Mouse (Mus musculus) neural tube, embryonic 13.5 days (tissue): ENCODE results near the gene Tmem183a. TPM values are rescaled to one million over a fixed set of nuclear protein-coding genes. Genes with fewer than 3 reads are reported as not detected.

Source experiments
- ATAC-seq: fragments of 200-750 bp; cut with Nextera tagmentation; 2 replicates; pipeline ENCODE4 v1.8.0; 2017; ENCODE audit warnings: low read depth, mild to moderate bottlenecking, moderate TSS enrichment, moderate library complexity
- H3K27ac ChIP-seq: fragments of 300-500 bp; sonication (generic); replicated peaks from 2 replicates; pipeline ENCODE4 v1.5.1; 2015; ENCODE audit warnings: moderate library complexity, mild to moderate bottlenecking, inconsistent platforms
- H3K27me3 ChIP-seq: fragments of 300-500 bp; sonication (generic); 2 replicates; pipeline ENCODE4 v1.6.1; 2015; ENCODE audit warnings: mild to moderate bottlenecking, inconsistent platforms
- H3K36me3 ChIP-seq: fragments of 300-500 bp; sonication (generic); 2 replicates; pipeline ENCODE4 v1.6.1; 2015; ENCODE audit warnings: mild to moderate bottlenecking, inconsistent platforms
- H3K4me1 ChIP-seq: fragments of 300-500 bp; sonication (generic); replicated peaks from 2 replicates; pipeline ENCODE4 v1.6.1; 2015; ENCODE audit warnings: inconsistent platforms
- H3K4me2 ChIP-seq: fragments of 300-500 bp; sonication (generic); 2 replicates; pipeline ENCODE4 v1.6.1; 2015; ENCODE audit warnings: inconsistent platforms, mild to moderate bottlenecking, moderate library complexity
- H3K4me3 ChIP-seq: fragments of 300-500 bp; sonication (generic); 2 replicates; pipeline ENCODE4 v1.5.1; 2015; ENCODE audit warnings: mild to moderate bottlenecking, inconsistent platforms
- H3K9ac ChIP-seq: fragments of 300-500 bp; sonication (generic); 2 replicates; pipeline ENCODE4 v1.6.1; 2015; ENCODE audit warnings: moderate library complexity, mild to moderate bottlenecking, inconsistent platforms
- H3K9me3 ChIP-seq: fragments of 300-500 bp; sonication (generic); 2 replicates; pipeline ENCODE4 v1.6.1; 2016; ENCODE audit warnings: inconsistent platforms
- WGBS: fragments of 180-500 bp; shearing (Covaris S2); methylation state at CpG from one replicate; pipeline ENCODE4 v1.1.7; 2015; 5-methylcytosine and 5-hydroxymethylcytosine counted together
- polyA plus RNA-seq: library from polyadenylated mRNA; unstranded; fragments of >200 nt; fragmentation: Nextera tagmentation; extraction: Ambion mirVana; gene quantifications from 2 replicates; pipeline ENCODE4 v1.2.1, GENCODE M21; 2015

The Tmem183a gene
- 105 and 117 TPM in 2 replicates for polyA plus RNA-seq

DNA sequence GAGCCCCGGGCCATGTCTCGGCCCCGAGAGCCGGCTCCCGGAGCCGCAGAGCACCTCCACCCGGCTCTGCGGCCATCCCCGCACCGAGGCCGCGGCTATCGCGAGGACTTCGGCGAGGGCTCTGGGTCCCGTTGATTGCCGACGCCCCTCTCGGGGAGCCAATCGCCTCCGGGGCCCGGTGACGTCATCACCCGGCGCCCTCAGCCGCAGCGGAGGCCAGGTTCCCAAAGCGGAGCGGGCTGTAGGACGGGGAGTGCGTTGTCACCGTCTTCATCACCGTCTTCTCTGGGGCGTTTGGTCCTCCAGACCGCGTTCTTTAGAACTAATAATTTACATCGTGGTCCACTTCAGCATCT lies at the start of gene Tmem183a:
TSS of gene Tmem183a (minus strand) at position 123 of the 356 bp plus-strand sequence.
- ATAC-seq: peak; percentile 97
- Histone ChIP-seq H3K4me1 (peaks cover 32% of the 10 kb centered on the region), H3K4me3 (peak within 1 kb of the TSS; percentile 92), H3K9me3 (no peaks in the 10 kb centered on the region), H3K4me2 (peak within 1 kb of the TSS; percentile 86), H3K27ac (peak within 1 kb of the TSS; percentile 87), H3K27me3 (no peaks in the 10 kb centered on the region; the same call in 1 of the 2 replicates), H3K9ac (peak within 1 kb of the TSS; percentile 93), H3K36me3 (peaks cover 27% of the 10 kb centered on the region)
- under 1% methylated on average over 38 of the region's 38 CpGs for WGBS

DNA sequence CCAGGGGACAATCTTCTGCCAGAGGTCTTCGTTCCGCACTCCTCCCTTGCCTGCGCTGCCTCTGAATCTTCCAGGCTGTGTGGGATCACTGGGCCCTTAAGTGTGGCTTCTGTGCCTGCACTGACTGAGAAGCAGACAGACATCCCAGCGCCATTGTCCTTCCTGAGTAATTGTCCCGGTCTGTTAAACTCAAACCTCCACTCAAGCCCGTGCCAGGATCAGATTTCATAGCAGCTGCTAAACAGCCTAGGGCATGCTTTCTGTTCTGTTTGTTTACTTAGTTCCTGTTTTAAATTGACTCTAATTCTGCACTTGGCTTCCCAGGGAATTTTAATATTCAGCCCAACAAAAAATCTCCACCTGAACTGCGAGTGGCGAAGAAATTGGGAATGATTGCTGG lies 46.3 kb upstream of the Tmem183a start:
- no peak overlapping the region for H3K27ac ChIP-seq
- WGBS: 70% methylated on average over 8 of the region's 8 CpGs
- H3K4me2 ChIP-seq: no peak overlapping the region
- peaks cover 33% of the 10 kb centered on the region for H3K36me3 ChIP-seq
- H3K9ac ChIP-seq: no peak overlapping the region
- no peaks in the 10 kb centered on the region for H3K27me3 ChIP-seq
- no peak overlapping the region for H3K4me3 ChIP-seq
- ATAC-seq: no peak
- no peaks in the 10 kb centered on the region for H3K9me3 ChIP-seq
- peaks cover 10% of the 10 kb centered on the region for H3K4me1 ChIP-seq

DNA sequence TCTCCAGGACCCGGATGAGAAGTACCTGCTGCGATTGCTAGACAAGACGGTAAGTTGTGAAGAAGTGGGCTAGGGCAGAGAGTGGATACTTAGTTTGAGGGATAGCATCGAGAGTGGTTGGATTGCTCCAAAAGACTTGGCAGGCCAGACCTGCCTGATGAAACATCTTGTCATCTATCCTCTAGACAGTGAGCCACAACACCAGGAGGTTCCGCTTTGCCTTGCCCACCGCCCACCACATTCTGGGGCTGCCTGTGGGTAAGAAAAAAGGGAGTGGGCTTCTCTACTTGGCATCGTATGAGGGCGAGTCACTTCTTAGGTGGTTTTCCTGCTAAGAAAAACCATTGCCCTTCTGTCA lies 44.6 kb upstream of the Tmem183a start:
- no peak; the same call in 1 of the 2 replicates for ATAC-seq
- Histone ChIP-seq H3K4me3 (peak overlapping the region; percentile 60), H3K9ac (peak overlapping the region; percentile 75), H3K4me2 (peak overlapping the region; percentile 72), H3K9me3 (no peaks in the 10 kb centered on the region), H3K27me3 (no peaks in the 10 kb centered on the region), H3K36me3 (peaks cover 31% of the 10 kb centered on the region), H3K4me1 (peaks cover 10% of the 10 kb centered on the region), H3K27ac (no peak overlapping the region)
- WGBS: 35% methylated on average over 8 of the region's 8 CpGs

DNA sequence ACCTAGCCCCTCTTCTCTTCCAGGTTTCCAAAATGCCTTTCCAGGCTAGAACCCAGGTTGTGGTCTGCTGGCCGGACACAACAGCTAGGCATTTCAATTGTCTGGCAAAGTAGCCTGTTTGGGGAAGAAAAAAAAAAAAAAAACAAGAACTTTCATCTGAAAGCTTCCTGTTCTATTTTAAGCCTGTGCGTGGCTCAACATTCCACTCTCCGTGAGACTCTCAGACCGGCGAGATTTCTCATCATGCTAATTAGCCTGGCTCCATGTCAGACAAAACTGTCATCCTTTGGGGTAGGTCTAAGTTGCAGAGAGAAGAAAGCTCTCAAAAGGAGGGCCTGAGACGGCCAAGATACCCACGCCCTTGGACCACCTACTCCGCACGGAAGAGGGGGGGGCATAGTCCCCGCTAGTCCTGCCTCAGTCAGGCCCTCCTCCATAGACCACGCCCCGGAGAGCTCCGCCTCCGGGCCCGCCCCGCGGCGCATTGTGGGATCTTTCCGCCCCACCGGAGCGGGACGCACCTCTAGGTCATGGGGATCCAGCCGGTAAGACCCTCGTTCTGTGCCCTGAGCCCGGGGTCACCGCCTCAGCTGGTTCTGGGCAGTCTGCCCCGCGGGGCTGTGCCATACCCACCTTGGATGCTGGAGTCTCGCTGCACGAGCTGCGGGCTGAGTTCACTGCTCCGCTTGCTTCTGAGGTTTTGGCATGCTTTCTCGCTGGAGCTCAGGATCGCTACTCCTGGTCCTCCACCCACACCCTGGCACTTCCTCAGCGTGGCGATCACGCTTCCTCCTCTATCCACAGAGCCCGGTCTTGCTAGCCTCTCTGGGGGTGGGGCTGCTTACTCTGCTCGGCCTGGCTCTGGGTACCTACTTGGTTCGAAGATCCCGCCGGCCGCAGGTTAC lies 44.0 kb upstream of the Tmem183a start, which contains the start of gene Cyb5r1:
TSS of gene Cyb5r1 (plus strand) at position 51 of the 905 bp plus-strand sequence.
- Histone ChIP-seq H3K9me3 (no peaks in the 10 kb centered on the region), H3K4me2 (peak within 1 kb of the TSS; percentile 72), H3K27me3 (no peaks in the 10 kb centered on the region), H3K4me3 (peak within 1 kb of the TSS; percentile 60), H3K4me1 (peaks cover 10% of the 10 kb centered on the region), H3K9ac (peak within 1 kb of the TSS; percentile 75), H3K36me3 (peaks cover 29% of the 10 kb centered on the region), H3K27ac (peak within 1 kb of the TSS; percentile 10; the same call in 1 of the 2 replicates)
- ATAC-seq: peak; percentile 98
- WGBS: 2% methylated on average over 43 of the region's 43 CpGs

DNA sequence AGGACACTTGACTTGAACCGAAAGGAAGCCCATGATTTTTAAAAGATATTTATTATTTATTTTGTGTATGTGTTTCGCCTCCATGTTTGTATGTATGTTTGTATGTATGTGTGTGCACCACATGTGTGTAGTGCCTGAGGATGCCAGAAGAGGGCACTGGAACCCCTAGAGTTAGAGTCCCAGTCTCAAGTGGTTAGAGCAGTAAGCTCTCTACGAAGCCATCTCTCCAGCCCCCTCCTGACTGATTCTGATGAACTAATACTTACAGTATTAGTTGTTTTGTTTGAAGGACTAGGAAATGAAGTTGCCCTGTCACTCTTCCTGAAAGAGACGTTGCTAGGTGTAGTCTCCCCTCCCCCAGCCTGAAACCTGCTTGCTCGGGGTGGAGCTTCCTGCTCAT lies 38.0 kb upstream of the Tmem183a start:
- Histone ChIP-seq H3K9ac (no peak overlapping the region), H3K4me3 (no peak overlapping the region), H3K4me2 (no peak overlapping the region), H3K9me3 (no peaks in the 10 kb centered on the region), H3K27ac (no peak overlapping the region), H3K27me3 (no peaks in the 10 kb centered on the region), H3K36me3 (no peaks in the 10 kb centered on the region), H3K4me1 (no peaks in the 10 kb centered on the region)
- 66% methylated on average over 5 of the region's 5 CpGs for WGBS
- ATAC-seq: no peak

DNA sequence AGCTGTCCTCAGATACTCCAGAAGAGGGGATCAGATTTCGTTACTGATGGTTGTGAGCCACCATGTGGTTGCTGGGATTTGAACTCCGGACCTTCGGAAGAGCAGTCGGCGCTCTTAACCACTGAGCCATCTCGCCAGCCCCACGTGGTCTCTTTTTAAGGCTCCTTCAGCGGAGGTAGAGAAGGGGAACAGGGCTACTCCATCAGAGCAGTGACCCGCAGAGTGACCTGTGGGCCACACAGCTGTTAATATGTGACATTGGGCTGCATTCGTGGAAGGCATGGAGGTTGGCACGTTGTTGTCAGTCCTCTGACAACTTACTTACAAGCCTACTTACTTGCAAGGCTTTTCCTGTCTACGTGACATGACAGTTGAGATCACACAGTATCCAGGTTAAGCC lies 36.4 kb upstream of the Tmem183a start:
- Histone ChIP-seq H3K4me3 (no peak overlapping the region), H3K27ac (no peak overlapping the region), H3K36me3 (no peaks in the 10 kb centered on the region), H3K4me1 (no peaks in the 10 kb centered on the region), H3K9me3 (no peaks in the 10 kb centered on the region), H3K27me3 (no peaks in the 10 kb centered on the region), H3K9ac (no peak overlapping the region), H3K4me2 (no peak overlapping the region)
- 89% methylated on average over 12 of the region's 12 CpGs for WGBS
- no peak for ATAC-seq

DNA sequence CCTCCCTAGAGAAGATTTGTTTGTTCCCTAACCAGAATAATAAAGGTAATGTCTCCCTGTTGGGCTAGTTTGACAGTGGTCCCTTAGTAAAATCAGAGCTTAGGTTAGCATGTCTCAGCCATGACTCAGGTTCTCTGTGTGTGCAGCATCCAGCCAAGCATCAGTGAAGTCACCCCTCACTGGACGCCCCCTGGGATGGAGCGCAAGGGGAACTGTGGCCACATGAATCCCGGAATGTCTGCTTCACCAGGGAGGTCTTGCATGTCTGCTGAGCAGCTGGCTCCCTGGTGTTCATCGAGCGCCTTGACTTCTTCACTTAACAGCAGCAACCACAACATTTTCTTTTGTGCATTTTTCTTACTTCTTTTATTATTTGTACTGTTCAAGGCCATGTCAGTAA lies 32.0 kb upstream of the Tmem183a start:
- no peak overlapping the region for H3K4me2 ChIP-seq
- no peak for ATAC-seq
- 67% methylated on average over 5 of the region's 5 CpGs for WGBS

DNA sequence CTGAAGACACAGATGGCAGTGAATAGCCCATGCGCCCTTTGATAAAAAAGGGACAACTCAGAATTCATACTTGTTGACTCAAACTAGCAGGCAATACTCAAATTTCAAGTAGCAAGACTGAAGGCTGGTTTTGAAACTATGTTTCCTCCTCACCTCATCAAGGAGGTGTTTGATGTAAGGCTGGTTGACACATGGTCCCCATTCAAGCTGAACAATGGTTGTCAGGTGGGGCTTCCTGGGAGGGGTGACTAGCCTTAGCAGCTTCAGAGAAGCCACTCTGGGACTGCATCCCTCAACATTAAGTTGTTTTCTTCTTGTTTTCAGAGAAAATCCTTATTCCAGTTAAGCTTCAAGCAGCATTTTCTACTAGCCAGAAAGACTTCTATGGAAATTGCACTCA lies 23.9 kb upstream of the Tmem183a start, which contains the start of gene 4933406M09Rik:
TSS of gene 4933406M09Rik (plus strand) at position 275 of the 400 bp plus-strand sequence.
- no peak within 1 kb of the TSS for H3K27ac ChIP-seq
- H3K4me3 ChIP-seq: no peak within 1 kb of the TSS
- no peak within 1 kb of the TSS for H3K4me2 ChIP-seq
- peaks cover 10% of the 10 kb centered on the region for H3K4me1 ChIP-seq
- H3K9me3 ChIP-seq: no peaks in the 10 kb centered on the region
- H3K9ac ChIP-seq: no peak within 1 kb of the TSS
- H3K36me3 ChIP-seq: no peaks in the 10 kb centered on the region
- no peak for ATAC-seq
- WGBS: 94% methylated on average over 1 of the region's 1 CpGs
- H3K27me3 ChIP-seq: no peaks in the 10 kb centered on the region

More for the DNA sequence above, 32.0 kb upstream of the Tmem183a start:
- Histone ChIP-seq H3K9ac (no peak overlapping the region), H3K36me3 (no peaks in the 10 kb centered on the region), H3K4me1 (no peaks in the 10 kb centered on the region), H3K4me3 (no peak overlapping the region), H3K27ac (no peak overlapping the region), H3K9me3 (no peaks in the 10 kb centered on the region), H3K27me3 (no peaks in the 10 kb centered on the region)

DNA sequence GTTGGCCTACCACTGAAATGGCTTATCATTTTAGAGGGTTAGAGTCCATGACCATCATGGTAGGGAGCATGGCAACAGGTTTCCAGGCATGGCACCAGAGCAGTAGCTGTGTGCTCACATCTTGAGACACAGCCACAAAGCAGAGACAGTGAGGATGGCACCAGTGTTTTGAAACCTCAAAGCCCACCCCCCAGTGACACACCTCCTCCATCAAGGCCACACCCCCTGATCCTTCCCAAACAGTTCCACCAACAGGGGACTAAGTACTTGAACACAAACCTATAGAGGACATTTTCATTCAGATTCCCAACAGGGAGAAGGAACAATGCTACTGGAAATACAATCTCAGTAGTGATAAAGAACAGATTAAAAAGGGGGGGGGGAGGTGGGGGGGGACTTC lies 23.4 kb upstream of the Tmem183a start:
- H3K4me2 ChIP-seq: no peak overlapping the region
- H3K4me3 ChIP-seq: no peak overlapping the region
- H3K36me3 ChIP-seq: no peaks in the 10 kb centered on the region
- no peak overlapping the region for H3K27ac ChIP-seq
- H3K27me3 ChIP-seq: no peaks in the 10 kb centered on the region
- peaks cover 10% of the 10 kb centered on the region for H3K4me1 ChIP-seq
- ATAC-seq: no peak
- H3K9me3 ChIP-seq: no peaks in the 10 kb centered on the region
- H3K9ac ChIP-seq: no peak overlapping the region

DNA sequence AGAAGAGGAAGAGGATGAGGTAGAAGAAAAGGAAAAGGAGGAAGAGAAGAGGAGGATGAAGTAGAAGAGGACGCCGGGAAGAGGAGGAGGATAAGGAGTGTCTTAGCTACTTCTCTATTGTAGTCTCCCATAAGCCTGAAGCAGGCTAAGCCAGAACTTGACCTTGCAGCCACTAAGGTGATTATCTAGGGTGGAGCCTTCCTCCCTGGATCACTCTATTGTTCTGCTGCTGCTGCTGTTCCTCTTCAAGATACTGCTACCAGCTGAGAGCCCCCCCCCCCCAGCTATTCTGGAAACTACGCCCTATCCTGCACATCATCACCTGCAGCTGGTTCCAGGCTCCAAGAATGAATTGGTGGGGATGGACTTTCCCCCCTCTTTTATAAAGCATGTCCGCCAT lies 22.8 kb upstream of the Tmem183a start:
- 79% methylated on average over 4 of the region's 4 CpGs for WGBS
- no peak overlapping the region for H3K27ac ChIP-seq
- no peak for ATAC-seq

DNA sequence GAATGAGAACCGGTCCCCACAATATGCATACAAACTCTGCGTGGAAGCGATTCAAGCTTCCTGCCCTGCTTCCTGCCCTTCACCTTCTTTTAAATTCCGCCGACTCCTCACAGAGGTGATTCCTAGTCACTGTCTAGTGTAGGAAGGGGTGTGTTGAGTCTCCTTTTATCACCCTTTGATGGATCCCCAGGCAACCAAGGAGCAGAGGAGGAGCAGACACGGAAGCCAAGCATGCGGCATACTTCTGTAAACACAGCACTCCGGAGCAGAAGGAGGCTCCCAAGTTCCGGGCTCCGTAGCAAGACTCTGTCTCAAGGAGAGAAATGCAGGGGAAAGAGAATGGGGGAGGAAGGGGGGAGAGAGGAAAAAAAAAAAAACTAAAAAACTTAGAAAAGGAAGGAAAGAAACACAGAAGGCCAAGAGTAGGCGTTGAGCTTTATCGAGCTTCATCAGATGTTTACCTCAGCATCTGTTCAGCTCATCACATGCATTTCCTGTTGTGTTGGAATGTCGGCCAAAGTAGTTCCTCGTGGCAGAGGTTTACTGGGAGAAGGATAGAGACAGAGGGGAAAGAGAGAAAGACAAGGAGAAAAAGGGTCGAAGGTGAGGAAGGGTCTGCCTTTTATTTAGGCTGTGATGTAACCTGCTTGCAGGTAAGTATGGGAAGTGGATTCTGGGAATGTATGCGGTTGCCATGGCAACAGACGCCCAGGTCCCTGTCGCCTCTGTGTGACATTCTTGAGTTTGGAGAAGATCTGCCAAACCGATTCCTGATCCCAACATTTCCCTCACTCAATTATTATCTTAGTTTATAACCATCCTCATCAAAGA lies 20.2 kb upstream of the Tmem183a start:
- Histone ChIP-seq H3K4me2 (peak overlapping the region; percentile 50), H3K9me3 (no peaks in the 10 kb centered on the region), H3K27ac (no peak overlapping the region), H3K27me3 (no peaks in the 10 kb centered on the region), H3K36me3 (no peaks in the 10 kb centered on the region), H3K9ac (peak overlapping the region; percentile 41), H3K4me1 (peaks cover 10% of the 10 kb centered on the region), H3K4me3 (peak overlapping the region; percentile 24)
- ATAC-seq: no peak
- WGBS: 13% methylated on average over 19 of the region's 19 CpGs

More for the DNA sequence above, 22.8 kb upstream of the Tmem183a start:
- H3K4me3 ChIP-seq: no peak overlapping the region
- no peak overlapping the region for H3K4me2 ChIP-seq
- H3K27me3 ChIP-seq: no peaks in the 10 kb centered on the region
- H3K9ac ChIP-seq: no peak overlapping the region
- no peaks in the 10 kb centered on the region for H3K9me3 ChIP-seq
- H3K4me1 ChIP-seq: peaks cover 10% of the 10 kb centered on the region
- no peaks in the 10 kb centered on the region for H3K36me3 ChIP-seq

DNA sequence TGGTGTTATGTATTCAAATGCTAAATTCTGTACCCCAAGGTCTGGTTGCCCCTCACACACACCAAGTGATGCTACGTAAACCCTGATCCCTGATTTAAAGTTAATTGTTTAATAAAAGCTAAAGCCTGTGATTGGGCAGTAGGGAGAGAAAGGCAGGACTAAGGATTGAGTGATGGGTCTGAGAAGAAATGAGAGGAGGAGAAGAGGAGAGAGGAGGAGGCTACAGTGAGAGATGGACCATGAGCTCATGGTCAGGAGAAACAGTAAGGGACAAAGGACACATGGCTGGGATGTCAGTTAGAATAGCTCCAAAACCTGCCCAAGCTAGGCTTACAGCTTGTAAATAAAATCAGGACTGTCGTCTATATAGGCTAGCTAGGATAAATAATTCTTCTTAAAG lies 19.3 kb upstream of the Tmem183a start:
- Histone ChIP-seq H3K36me3 (no peaks in the 10 kb centered on the region), H3K9ac (no peak overlapping the region), H3K27me3 (no peaks in the 10 kb centered on the region), H3K9me3 (no peaks in the 10 kb centered on the region), H3K4me1 (peaks cover 10% of the 10 kb centered on the region), H3K4me3 (no peak overlapping the region), H3K4me2 (no peak overlapping the region), H3K27ac (no peak overlapping the region)
- no peak for ATAC-seq
- WGBS: 77% methylated on average over 2 of the region's 2 CpGs
